Mouse (Mus musculus): ENCODE measurements around the gene Slx4ip.

The Slx4ip gene

GRCm38 (mm10) chr2:137107946-137108345, 216.9 kb downstream of the Slx4ip start:
- no peak for DNase-seq

GRCm38 (mm10) chr2:137109321-137110213, 218.5 kb downstream of the Slx4ip start:
- DNase-seq: peak; percentile 47

GRCm38 (mm10) chr2:137110214-137110898, 219.3 kb downstream of the Slx4ip start:
- peak; percentile 39 for DNase-seq

GRCm38 (mm10) chr2:137113288-137114061, 222.5 kb downstream of the Slx4ip start:
- DNase-seq: peak; percentile 26

GRCm38 (mm10) chr2:137114248-137115096, 223.5 kb downstream of the Slx4ip start:
- DNase-seq: peak; percentile 90

GRCm38 (mm10) chr2:137115241-137116024, 224.4 kb downstream of the Slx4ip start:
- DNase-seq: peak; percentile 53

- peak; percentile 70 for DNase-seq
Observed at GRCm38 (mm10) chr2:137116025-137116674, 225.1 kb downstream of the Slx4ip start, which contains the start of gene Jag1. TSS of gene Jag1 (minus strand) at chr2:137116644.

- DNase-seq: peak; percentile 97
Observed at GRCm38 (mm10) chr2:137116675-137117320, 225.8 kb downstream of the Slx4ip start.

GRCm38 (mm10) chr2:137117321-137117690, 226.3 kb downstream of the Slx4ip start:
- peak; percentile 95 for DNase-seq

All from kidney, postnatal 10 days (tissue).